Mouse (Mus musculus): ENCODE measurements at regions not wholly inside any gene's neighbourhood (a gene's known extent, or its start where the extent isn't known, plus 50 kb on each side); places are given as distances from the start of the nearest gene placed in this dataset.
A peak's percentile ranks its signal among the peaks of the same experiment; 100 is the strongest.

DNA sequence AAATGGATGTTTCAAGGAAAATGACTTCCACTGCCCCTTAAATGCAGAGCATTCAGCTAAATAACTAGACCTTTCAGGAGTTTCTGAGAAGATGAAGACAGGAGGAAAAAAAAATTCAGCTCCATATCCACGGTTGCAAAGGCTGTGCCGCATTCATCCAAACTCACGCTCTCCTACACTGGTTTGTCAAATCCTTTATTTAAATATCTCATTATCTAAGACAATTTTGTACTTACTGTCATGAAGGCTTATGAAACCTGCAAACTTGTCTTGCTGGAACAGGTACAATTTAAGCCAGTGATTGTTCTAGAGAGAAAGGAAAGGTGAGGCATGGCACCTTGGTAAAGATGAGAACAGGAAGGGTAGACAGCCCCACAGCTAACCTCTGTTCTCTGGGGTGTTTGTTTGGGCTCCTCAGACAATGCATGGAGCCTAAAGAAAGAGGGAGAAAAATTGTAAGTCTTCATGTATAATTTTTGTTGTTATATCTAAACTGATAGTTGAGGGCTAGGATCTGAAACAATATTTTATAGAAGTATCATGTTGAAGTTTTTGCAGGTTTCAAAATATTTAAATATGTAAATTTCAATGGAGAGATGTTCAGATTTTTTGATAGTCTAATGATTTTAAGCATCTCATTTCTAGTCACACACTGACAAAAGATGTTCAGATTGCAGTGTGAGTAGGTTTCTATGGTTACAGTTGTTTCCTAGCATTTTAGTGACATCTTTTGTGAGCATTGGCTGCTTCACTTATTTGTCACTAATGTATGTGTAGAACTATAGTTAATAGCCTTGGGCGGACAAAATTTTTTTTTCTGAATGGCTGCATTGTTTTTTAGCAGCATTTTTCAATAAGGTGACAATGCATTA, 321.2 kb upstream of the Prkd1 start:
- no peaks in the 10 kb centered on the region for H3K4me1 ChIP-seq
- no peak overlapping the region for H3K4me3 ChIP-seq (replicated peaks)
- H3K9ac ChIP-seq = no peak overlapping the region
- no peaks in the 10 kb centered on the region for H3K36me3 ChIP-seq
- no peaks in the 10 kb centered on the region for H3K9me3 ChIP-seq
- no peak for ATAC-seq (ENCODE audit: insufficient read depth, low FRiP score, low read depth)
- no peak overlapping the region for H3K4me2 ChIP-seq
- WGBS = 70% methylated on average over 4 of the region's 4 CpGs
- no peak overlapping the region for H3K27ac ChIP-seq
- H3K27me3 ChIP-seq (replicated peaks) = no peaks in the 10 kb centered on the region

- no peak overlapping the region for H3K9ac ChIP-seq
- H3K4me2 ChIP-seq = no peak overlapping the region
- H3K4me1 ChIP-seq = no peaks in the 10 kb centered on the region
- no peak for ATAC-seq (ENCODE audit: insufficient read depth, low FRiP score, low read depth)
- 72% methylated on average over 3 of the region's 3 CpGs for WGBS
- no peak overlapping the region for H3K27ac ChIP-seq
- no peaks in the 10 kb centered on the region for H3K36me3 ChIP-seq
- no peak overlapping the region for H3K4me3 ChIP-seq (replicated peaks)
- H3K27me3 ChIP-seq (replicated peaks) = no peaks in the 10 kb centered on the region
- H3K9me3 ChIP-seq = no peaks in the 10 kb centered on the region
These were observed 320.5 kb upstream of the Prkd1 start for GRCm38 (mm10) chr12:50969402-50969801.

GRCm38 (mm10) chr12:50967168-50967810, 318.4 kb upstream of the Prkd1 start:
- WGBS = 29% methylated on average over 5 of the region's 5 CpGs
- ATAC-seq (ENCODE audit: insufficient read depth, low FRiP score, low read depth) = no peak

DNA sequence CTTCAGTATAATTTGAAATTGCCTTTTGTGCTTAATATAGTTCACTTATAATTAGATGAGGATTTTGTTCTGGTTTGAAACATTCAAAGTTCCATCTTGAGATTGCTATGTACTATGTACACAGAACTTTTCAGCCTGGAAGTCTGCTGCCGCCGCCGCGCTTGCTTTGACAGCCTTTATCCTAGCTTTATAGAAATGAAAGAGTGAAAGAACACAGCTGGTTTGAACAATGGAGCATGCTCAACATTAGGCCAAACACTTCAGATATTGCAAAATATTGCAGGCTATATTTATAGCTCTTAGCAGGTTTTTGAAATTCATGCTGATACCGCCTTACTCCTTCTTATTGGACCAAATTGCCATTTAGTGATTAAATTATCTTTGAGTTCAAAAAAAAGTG, 305.1 kb upstream of the Prkd1 start:
- Histone ChIP-seq H3K9me3 (no peaks in the 10 kb centered on the region), H3K4me2 (no peak overlapping the region), H3K4me3 (replicated peaks) (no peak overlapping the region), H3K9ac (no peak overlapping the region), H3K27me3 (replicated peaks) (no peaks in the 10 kb centered on the region), H3K4me1 (no peaks in the 10 kb centered on the region), H3K27ac (no peak overlapping the region), H3K36me3 (no peaks in the 10 kb centered on the region)
- ATAC-seq (ENCODE audit: insufficient read depth, low FRiP score, low read depth) = no peak
- WGBS = 52% methylated on average over 5 of the region's 5 CpGs

More at GRCm38 (mm10) chr12:50967168-50967810, 318.4 kb upstream of the Prkd1 start:
- Histone ChIP-seq H3K4me1 (no peaks in the 10 kb centered on the region), H3K27ac (no peak overlapping the region), H3K4me3 (replicated peaks) (no peak overlapping the region), H3K9me3 (no peaks in the 10 kb centered on the region), H3K9ac (no peak overlapping the region), H3K4me2 (no peak overlapping the region), H3K36me3 (no peaks in the 10 kb centered on the region), H3K27me3 (replicated peaks) (no peaks in the 10 kb centered on the region)

GRCm38 (mm10) chr12:50947035-50947434, 298.1 kb upstream of the Prkd1 start:
- Histone ChIP-seq H3K4me3 (replicated peaks) (no peak overlapping the region), H3K27me3 (replicated peaks) (no peaks in the 10 kb centered on the region), H3K36me3 (no peaks in the 10 kb centered on the region), H3K9ac (no peak overlapping the region), H3K27ac (no peak overlapping the region), H3K4me1 (no peaks in the 10 kb centered on the region), H3K9me3 (no peaks in the 10 kb centered on the region), H3K4me2 (no peak overlapping the region)
- 46% methylated on average over 2 of the region's 2 CpGs for WGBS
- ATAC-seq (ENCODE audit: insufficient read depth, low FRiP score, low read depth) = no peak

DNA sequence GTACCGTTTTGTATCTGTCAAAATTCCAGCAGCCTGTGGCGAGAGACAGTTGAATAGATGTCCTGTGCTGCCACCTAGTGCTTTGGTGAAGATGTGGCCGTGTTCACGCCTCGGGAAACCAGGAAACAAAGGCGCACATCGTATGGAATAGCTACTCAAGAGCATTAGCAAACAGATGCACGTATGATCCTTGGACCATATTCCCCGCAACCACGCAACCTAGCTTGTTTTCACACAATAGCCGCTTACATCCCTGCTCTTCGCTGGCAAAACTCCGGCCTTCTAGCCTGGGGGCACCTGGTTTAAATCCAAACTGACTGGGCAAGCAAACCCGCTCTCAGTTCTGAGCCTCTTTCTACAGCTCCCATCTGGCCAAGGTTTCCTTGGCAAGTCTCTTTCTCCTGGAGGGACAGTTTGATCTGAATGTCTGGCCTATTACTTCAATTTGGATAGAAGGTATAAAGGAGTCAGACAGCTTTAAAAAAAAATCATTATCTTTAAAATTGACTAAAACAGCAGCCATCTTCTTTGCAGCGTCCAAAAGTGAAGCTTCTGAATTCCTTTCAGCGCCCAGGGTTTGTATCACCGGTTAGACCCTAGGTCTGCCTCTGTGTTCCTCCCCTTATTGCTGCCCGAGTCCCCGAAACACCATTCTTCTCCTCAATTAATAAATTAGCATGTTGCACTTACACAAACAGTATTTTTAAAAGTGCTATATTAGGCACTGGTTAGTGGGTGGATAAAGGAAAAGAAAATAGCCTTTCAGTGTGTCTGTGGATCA, 295.0 kb upstream of the Prkd1 start:
- 26% methylated on average over 19 of the region's 19 CpGs for WGBS

DNA sequence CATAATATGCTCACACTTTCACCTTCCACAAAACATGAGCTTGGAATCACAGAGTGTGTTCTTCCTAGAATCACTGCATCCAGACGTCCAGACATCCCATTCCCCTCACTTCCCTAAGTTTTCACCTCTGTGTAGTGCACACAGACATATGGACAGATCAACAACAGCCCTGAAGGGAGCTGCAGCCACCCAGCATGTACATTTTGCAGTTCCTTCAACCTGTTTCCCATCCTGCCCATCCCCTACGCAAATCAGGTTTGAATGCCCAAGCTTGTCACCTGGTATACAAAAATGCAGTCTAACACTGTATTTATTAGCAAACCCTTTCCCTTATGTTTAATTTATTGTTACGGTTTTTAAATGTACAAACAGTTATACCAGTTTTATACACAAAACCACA, 294.4 kb upstream of the Prkd1 start:
- Histone ChIP-seq H3K27ac (no peak overlapping the region), H3K4me3 (replicated peaks) (no peak overlapping the region; the same call in 1 of the 2 replicates), H3K36me3 (no peaks in the 10 kb centered on the region), H3K4me1 (no peaks in the 10 kb centered on the region), H3K4me2 (no peak overlapping the region), H3K9ac (no peak overlapping the region), H3K27me3 (replicated peaks) (no peaks in the 10 kb centered on the region), H3K9me3 (no peaks in the 10 kb centered on the region)
- ATAC-seq (ENCODE audit: insufficient read depth, low FRiP score, low read depth) = no peak
- WGBS = 39% methylated on average over 3 of the region's 3 CpGs

More for the DNA sequence above, 295.0 kb upstream of the Prkd1 start:
- Histone ChIP-seq H3K36me3 (no peaks in the 10 kb centered on the region), H3K4me2 (peak overlapping the region; percentile 54), H3K9me3 (no peaks in the 10 kb centered on the region), H3K4me3 (replicated peaks) (peak overlapping the region; percentile 23), H3K4me1 (no peaks in the 10 kb centered on the region), H3K27me3 (replicated peaks) (no peaks in the 10 kb centered on the region), H3K27ac (no peak overlapping the region), H3K9ac (no peak overlapping the region)
- peak; percentile 73; the same call in 1 of the 2 replicates for ATAC-seq (ENCODE audit: insufficient read depth, low FRiP score, low read depth)

GRCm38 (mm10) chr12:50935516-50935915, 286.6 kb upstream of the Prkd1 start:
- no peak overlapping the region for H3K4me2 ChIP-seq

GRCm38 (mm10) chr12:50932496-50932895, 283.6 kb upstream of the Prkd1 start:
- Histone ChIP-seq H3K4me2 (no peak overlapping the region), H3K36me3 (no peaks in the 10 kb centered on the region), H3K4me1 (no peaks in the 10 kb centered on the region), H3K27me3 (replicated peaks) (no peaks in the 10 kb centered on the region), H3K9ac (no peak overlapping the region), H3K27ac (no peak overlapping the region), H3K4me3 (replicated peaks) (no peak overlapping the region), H3K9me3 (no peaks in the 10 kb centered on the region)
- WGBS = 91% methylated on average over 3 of the region's 3 CpGs
- ATAC-seq (ENCODE audit: insufficient read depth, low FRiP score, low read depth) = no peak

More at GRCm38 (mm10) chr12:50935516-50935915, 286.6 kb upstream of the Prkd1 start:
- Histone ChIP-seq H3K4me1 (no peaks in the 10 kb centered on the region), H3K27ac (no peak overlapping the region), H3K9me3 (no peaks in the 10 kb centered on the region), H3K36me3 (no peaks in the 10 kb centered on the region), H3K9ac (no peak overlapping the region), H3K27me3 (replicated peaks) (no peaks in the 10 kb centered on the region), H3K4me3 (replicated peaks) (no peak overlapping the region)
- no peak for ATAC-seq (ENCODE audit: insufficient read depth, low FRiP score, low read depth)
- 91% methylated on average over 5 of the region's 5 CpGs for WGBS

DNA sequence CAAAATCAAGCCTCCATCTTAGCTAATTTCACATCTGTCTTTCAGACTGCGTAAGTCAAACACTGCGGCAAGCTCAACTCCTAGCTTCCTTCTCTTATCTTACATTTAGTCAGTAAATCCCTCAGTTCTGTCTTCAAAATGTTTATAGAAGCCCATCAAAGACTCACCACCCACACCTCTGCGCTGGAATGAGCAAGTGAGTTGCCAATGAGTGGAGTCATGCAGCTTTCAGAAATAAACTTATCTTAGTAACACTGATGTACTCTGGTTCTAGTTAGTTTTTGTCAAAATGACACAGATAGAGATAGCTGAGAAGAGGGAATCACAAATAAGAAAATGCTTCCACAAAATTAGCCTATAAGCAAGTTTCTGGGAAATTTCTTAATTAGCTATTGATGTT, 280.7 kb upstream of the Prkd1 start:
- Histone ChIP-seq H3K27ac (no peak overlapping the region), H3K4me3 (replicated peaks) (no peak overlapping the region), H3K9me3 (no peaks in the 10 kb centered on the region), H3K36me3 (no peaks in the 10 kb centered on the region), H3K27me3 (replicated peaks) (no peaks in the 10 kb centered on the region), H3K4me2 (no peak overlapping the region), H3K9ac (no peak overlapping the region), H3K4me1 (no peaks in the 10 kb centered on the region)
- no peak for ATAC-seq (ENCODE audit: insufficient read depth, low FRiP score, low read depth)
- WGBS = 44% methylated on average over 3 of the region's 3 CpGs

- no peak for ATAC-seq (ENCODE audit: insufficient read depth, low FRiP score, low read depth)
- Histone ChIP-seq H3K4me3 (replicated peaks) (no peak overlapping the region), H3K9me3 (no peaks in the 10 kb centered on the region), H3K27me3 (replicated peaks) (no peaks in the 10 kb centered on the region), H3K36me3 (no peaks in the 10 kb centered on the region), H3K27ac (no peak overlapping the region), H3K4me1 (no peaks in the 10 kb centered on the region), H3K9ac (no peak overlapping the region), H3K4me2 (no peak overlapping the region)
- WGBS = 43% methylated on average over 2 of the region's 2 CpGs
These were observed 277.3 kb upstream of the Prkd1 start for GRCm38 (mm10) chr12:50926234-50926633.

DNA sequence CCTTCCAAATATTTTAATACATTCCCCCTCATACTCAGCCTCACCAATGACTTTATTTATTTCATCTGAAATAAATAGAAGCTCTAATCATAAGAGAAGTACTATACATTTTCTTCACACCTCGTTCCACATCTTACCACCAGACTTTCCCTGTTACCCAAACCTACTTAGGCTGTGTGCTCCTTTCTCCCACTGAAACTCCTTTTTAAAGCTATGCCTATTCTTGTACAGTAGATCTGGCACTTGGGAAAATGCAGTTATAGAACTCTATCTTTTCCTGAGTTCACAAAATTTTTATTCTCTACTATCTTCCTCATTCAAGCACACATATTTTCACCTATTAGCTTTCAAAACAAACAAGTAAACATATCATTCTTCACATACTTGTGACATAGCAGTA, 272.8 kb upstream of the Prkd1 start:
- Histone ChIP-seq H3K9me3 (no peaks in the 10 kb centered on the region), H3K27ac (no peak overlapping the region), H3K4me1 (no peaks in the 10 kb centered on the region), H3K36me3 (no peaks in the 10 kb centered on the region), H3K4me3 (replicated peaks) (no peak overlapping the region), H3K4me2 (no peak overlapping the region), H3K27me3 (replicated peaks) (no peaks in the 10 kb centered on the region), H3K9ac (no peak overlapping the region)
- no peak for ATAC-seq (ENCODE audit: insufficient read depth, low FRiP score, low read depth)
- 78% methylated on average over 1 of the region's 1 CpGs for WGBS

All from stomach, embryonic 15.5 days (tissue).